Mouse (Mus musculus): ENCODE measurements around the gene Pcnx2.

Gene Pcnx2

GRCm38 (mm10) chr8:125756391-125757105 lies 141.6 kb downstream of the Pcnx2 start:
- no peak for DNase-seq (ENCODE audit: low spot score)

- DNase-seq (ENCODE audit: low spot score) = no peak
These were observed 142.2 kb downstream of the Pcnx2 start for GRCm38 (mm10) chr8:125755896-125756295.

- DNase-seq (ENCODE audit: low spot score) = no peak
These were observed 147.3 kb downstream of the Pcnx2 start for GRCm38 (mm10) chr8:125750846-125751245.

GRCm38 (mm10) chr8:125747390-125747789 lies 150.7 kb downstream of the Pcnx2 start:
- DNase-seq (ENCODE audit: low spot score) = no peak

GRCm38 (mm10) chr8:125744914-125745576 lies 153.1 kb downstream of the Pcnx2 start:
- no peak for DNase-seq (ENCODE audit: low spot score)

- DNase-seq (ENCODE audit: low spot score) = no peak
These were observed 155.7 kb downstream of the Pcnx2 start for GRCm38 (mm10) chr8:125742406-125742805.

- DNase-seq (ENCODE audit: low spot score) = no peak
These were observed 156.3 kb downstream of the Pcnx2 start for GRCm38 (mm10) chr8:125741855-125742254.

GRCm38 (mm10) chr8:125741377-125741776 lies 156.7 kb downstream of the Pcnx2 start:
- DNase-seq (ENCODE audit: low spot score) = no peak

- DNase-seq (ENCODE audit: low spot score) = no peak
These were observed 157.5 kb downstream of the Pcnx2 start for GRCm38 (mm10) chr8:125740655-125741054.

- DNase-seq (ENCODE audit: low spot score) = no peak
These were observed 159.2 kb downstream of the Pcnx2 start for GRCm38 (mm10) chr8:125738956-125739355.

- peak; percentile 87 for DNase-seq (ENCODE audit: low spot score)
These were observed 163.9 kb downstream of the Pcnx2 start for GRCm38 (mm10) chr8:125733964-125734956.

- DNase-seq (ENCODE audit: low spot score) = no peak
These were observed 168.4 kb downstream of the Pcnx2 start, which contains the start of gene Ntpcr for GRCm38 (mm10) chr8:125729746-125730145. Gene Ntpcr, plus strand, starts transcription at chr8:125729963.

GRCm38 (mm10) chr8:125727797-125728196 lies 170.3 kb downstream of the Pcnx2 start:
- no peak for DNase-seq (ENCODE audit: low spot score)

GRCm38 (mm10) chr8:125726986-125727385 lies 171.1 kb downstream of the Pcnx2 start:
- DNase-seq (ENCODE audit: low spot score) = no peak

GRCm38 (mm10) chr8:125726143-125726542 lies 172.0 kb downstream of the Pcnx2 start:
- DNase-seq (ENCODE audit: low spot score) = no peak

- DNase-seq (ENCODE audit: low spot score) = no peak
These were observed 172.9 kb downstream of the Pcnx2 start for GRCm38 (mm10) chr8:125725037-125725820.

- no peak for DNase-seq (ENCODE audit: low spot score)
These were observed 174.7 kb downstream of the Pcnx2 start for GRCm38 (mm10) chr8:125723437-125723836.

GRCm38 (mm10) chr8:125722675-125723074 lies 175.4 kb downstream of the Pcnx2 start:
- DNase-seq (ENCODE audit: low spot score) = no peak

GRCm38 (mm10) chr8:125718914-125719313 lies 179.2 kb downstream of the Pcnx2 start:
- DNase-seq (ENCODE audit: low spot score) = no peak

GRCm38 (mm10) chr8:125716613-125717012 lies 181.5 kb downstream of the Pcnx2 start:
- DNase-seq (ENCODE audit: low spot score) = no peak

- no peak for DNase-seq (ENCODE audit: low spot score)
These were observed 181.9 kb downstream of the Pcnx2 start for GRCm38 (mm10) chr8:125716211-125716610.

Measured in ovary, postnatal 14 days (tissue).